Mouse (Mus musculus) gastrocnemius, postnatal 14 days (tissue): ENCODE measurements around the gene Igsf21. TPM values are rescaled to one million over a fixed set of nuclear protein-coding genes. Genes with fewer than 3 reads are reported as not detected.
A peak's percentile ranks its signal among the peaks of the same experiment; 100 is the strongest.

Source experiments
- DNase-seq: peaks from one replicate; pipeline ENCODE4 v3.0.0; 2021; ENCODE audit warnings: mixed read lengths
- intact Hi-C: fragments of 180-260 bp; cut with DNase I; formaldehyde crosslinking; loops from one replicate; pipeline ENCODE4 v1.15.1; 2025; ENCODE audit warnings: low total_unique reads
- total RNA-seq, 2 experiments: library from RNA; stranded (reverse); gene quantifications; 2 replicates each; pipeline ENCODE4 v1.2.3; 2021

The Igsf21 gene
- total RNA-seq, 2 experiments from 2014 or later, result 0.14 to 0.16 TPM

DNA sequence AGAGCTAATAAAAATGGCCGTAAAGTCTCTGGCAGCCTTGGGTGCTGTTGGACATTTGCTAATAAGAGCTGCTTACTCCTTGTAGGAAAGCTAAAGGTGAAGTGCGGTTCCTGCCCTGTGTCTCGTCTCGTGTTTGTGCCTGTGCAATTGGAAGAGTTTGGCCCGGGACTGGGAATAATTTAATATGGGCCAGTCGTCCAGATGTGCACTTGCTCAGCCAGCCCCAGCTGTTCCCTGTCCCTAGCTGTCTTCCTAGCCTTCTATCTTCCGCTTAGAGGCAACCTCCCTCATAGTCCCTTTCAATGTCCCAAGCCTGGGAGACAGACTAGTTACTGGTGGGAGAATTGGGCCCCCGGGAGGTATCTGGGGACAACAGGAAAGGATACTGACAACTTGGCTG lies 169.0 kb downstream of the Igsf21 start:
- intact Hi-C loops, result no loop called here
- DNase-seq, result no peak

DNA sequence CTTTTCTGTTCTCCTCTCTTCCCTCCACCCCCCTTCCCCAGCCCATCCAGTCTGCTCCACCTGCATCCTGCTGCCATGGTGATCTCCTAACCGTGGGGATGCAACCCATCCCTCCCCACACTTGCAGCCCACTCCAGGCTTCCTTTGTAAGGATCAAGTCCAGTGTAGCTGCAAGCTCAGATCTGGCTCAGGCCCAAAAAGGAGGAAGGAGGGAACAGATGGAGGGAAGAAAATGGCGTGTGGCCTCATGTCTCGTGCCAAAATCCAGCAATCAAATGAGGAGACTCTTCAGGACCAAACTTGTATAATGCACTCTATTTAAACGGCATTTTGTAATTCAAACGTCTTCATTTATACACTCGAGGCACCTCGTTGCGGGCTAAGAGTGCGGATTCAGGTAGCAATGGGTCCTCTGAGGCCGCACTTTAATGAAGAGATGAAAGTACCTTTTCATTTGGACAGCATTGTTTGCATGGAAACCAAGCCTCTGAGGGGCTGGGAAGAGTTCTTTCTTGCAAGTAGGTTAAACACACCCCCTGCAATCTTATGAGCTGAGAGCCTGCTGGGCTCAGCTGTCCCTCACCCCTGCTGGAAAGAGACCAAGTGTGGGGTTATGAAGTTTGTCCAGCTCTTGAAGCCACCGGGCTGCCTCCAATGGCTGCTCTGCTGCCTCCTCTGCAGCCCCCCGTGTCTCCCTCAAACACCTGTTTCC lies 169.6 kb downstream of the Igsf21 start:
- intact Hi-C loops, result no loop called here
- DNase-seq, result no peak

DNA sequence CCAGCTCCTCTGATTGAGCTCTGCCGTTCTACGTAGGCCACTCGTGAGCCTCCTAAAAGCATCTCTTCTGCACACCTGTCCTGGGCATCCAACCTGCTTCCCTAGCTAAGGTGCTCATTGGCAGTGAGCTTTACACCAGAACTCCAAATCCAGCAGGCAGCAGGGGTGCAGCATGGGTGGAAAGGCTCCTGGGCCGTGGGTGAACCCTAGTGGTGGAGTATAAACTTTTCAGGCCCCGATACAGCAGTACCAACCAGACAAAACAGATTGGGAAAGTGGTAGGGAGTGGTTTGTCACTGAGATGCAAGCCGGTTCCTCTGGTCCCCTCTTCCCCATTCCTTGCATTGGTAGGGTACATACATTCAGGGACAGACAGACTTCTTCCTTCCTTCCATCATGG lies 170.2 kb downstream of the Igsf21 start:
- no peak for DNase-seq
- intact Hi-C loops, result no loop called here

DNA sequence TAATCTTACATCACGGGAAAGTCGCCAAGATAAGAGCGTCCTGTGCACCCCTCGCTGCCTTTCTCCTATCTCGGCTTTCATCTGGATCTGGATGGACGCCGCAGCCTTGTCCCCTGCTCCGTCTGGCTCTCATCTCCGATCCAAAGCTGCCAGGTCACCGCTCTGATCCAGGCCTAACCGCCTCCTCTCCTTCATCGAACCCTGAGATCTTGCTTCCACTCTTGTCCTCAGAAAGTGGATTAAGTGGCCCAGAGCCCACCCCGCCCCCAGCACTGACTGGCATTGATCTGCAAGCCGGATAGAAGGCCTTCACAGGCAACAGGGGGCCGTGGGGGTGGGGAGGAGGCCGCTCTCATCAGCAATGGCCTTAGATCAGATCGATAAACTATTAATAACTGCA lies 175.5 kb downstream of the Igsf21 start:
- no peak for DNase-seq
- intact Hi-C loops, result no loop called here

DNA sequence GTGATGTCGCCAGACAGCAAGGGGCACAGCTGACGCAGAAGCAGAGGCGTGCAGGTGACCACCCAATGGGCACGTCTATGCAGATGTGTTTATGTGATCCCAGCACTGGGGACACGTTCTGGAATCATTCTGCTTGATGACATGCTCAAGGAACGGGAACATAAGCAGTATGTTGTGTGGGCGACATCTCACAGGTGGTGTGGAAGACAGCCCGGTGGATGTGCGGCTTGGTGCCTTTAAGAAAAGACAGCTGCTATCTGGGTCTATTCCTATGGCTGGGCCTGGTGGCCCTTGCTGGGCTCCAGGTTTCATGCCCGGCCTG lies 176.3 kb downstream of the Igsf21 start:
- intact Hi-C loops, result no loop called here
- DNase-seq, result no peak

DNA sequence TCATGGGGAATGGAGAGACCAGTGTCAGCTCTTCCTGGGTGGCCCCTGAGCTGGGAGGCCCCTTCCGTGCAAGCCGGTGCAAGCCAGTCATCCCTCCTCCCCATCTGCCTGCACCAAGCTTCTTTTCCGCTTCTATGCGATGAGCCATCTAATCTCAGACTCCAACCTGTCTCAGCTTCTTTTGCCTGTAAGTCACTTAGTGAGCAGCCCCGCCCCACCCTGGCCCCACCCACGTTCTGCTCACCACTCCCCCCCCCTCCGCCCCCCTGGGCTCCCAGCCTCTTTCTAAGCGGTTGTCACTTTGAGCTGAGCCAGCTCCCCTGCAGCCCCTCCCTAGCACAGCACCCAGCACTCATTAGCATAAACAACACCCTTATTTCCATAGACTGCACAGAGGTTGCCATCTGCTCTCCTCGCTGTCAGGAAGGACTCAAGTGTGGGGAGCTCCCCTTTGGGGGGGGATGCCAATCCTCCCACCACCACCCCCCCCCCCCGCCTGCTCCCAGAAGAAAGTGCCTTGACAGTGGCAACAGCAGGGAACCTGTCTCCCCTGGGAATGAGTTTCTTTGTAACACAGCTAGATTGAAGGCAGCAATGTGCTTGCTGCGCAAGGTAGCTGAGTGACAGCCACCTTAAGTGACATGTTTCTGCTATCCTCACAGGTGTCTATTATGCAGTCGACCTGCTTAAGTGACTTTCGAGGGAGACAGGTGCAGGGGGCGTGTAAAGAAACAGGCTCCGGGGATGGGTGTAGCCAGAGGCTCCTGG lies 176.8 kb downstream of the Igsf21 start:
- intact Hi-C loops, result no loop called here

DNA sequence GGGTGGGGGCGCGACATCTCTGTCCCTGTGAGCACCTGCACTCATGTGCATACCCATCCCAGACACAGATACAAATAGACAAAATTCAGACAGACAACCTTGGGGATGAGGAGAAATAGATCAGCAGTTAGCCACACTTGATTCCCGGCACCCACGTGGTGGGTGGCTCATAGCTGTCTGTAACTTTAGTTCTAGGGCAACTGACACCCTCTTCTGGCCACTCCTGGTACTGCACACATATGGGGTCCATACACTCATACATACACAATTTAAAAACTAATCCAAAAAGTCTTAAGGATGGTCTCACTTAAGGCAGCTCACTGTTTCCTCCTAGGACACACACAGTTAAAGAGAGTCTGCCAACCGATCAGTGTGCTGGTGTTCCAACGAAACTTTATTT lies 178.1 kb downstream of the Igsf21 start:
- intact Hi-C loops, result no loop called here
- DNase-seq, result no peak

More for the DNA sequence above, 176.8 kb downstream of the Igsf21 start:
- DNase-seq, result no peak

DNA sequence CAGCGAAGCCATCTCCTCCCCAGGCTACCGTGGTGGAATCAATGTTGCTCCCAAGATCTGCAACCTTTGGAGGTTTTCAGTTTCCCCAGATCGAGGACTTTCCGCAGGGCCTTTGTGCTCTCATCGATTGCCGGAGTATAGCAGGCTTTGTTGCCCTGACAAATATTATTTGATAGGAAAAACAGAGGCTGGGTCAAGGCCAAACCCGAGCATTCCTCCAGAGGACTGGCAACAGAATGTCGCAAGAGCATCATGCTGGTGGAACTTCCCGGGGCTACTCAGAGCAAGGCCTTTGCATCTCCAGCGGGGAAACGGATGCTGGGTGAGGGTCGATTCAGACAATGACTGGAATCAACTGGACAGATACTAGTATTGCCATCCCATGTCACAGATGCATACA lies 180.6 kb downstream of the Igsf21 start:
- no peak for DNase-seq
- intact Hi-C loops, result no loop called here

DNA sequence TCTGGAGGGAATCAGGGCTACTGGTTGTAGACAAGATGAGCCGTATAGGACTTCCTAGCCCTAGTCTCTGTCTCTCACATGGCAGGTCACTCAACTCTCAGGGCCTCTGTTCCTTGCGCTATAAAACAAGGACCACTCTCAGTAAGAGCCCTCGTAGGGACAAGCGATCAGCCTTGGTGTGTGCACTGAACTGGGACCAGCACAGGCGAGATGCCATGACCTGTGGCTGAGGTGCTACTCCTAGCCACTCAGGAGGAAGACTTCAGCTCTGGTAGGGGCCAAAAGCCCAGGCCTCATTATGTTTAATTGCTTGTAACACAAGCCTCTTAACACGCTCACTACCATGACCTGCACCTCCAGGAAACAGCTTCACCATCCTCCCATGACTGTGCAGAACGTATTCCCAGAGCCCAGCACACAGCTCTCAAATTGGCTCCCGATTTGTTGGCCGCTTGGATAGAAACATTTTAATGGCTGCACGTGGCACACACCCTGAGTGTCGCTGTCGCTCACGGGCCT lies 183.4 kb downstream of the Igsf21 start:
- intact Hi-C loops, result no loop called here
- DNase-seq, result no peak

DNA sequence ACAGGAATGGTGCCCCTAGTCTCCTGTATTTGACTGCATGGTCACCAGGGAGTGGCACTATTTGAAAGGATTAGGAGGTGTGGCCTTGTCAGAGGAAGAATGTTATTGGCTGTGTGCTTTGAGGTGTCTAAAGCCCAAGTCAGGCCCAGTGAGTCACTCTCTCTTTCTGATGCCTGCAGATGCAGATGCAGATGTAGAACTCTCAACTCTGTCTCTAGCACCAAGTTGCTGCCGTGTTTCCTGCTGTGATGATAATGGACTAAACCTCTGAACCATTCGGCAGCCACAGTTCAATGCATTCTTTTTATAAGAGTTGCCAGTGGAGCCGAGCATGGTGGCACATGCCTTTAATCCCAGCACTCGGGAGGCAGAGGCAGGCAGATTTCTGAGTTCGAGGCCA lies 186.3 kb downstream of the Igsf21 start:
- intact Hi-C loops, result no loop called here
- DNase-seq, result no peak

DNA sequence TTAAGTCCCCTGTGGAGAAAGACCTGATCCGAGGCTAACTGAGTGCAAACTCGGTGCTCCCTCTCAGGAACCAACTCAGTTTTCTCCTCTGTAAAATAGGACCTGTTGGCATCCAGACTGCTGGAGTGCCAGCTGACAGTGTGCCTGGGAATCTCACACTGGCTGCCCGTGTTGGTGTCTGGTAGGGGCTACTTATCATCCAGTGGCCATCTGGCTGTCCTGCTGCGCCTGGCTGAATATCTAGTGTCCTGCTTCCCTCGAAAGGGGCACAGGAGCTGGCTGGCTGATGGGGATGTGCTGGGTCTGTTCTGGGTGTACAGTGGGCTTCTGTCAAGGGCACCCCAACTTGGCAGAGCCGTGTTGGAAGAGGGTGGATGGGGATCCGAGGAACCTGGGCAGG lies 193.5 kb downstream of the Igsf21 start:
- intact Hi-C loops, result no loop called here
- DNase-seq, result no peak

DNA sequence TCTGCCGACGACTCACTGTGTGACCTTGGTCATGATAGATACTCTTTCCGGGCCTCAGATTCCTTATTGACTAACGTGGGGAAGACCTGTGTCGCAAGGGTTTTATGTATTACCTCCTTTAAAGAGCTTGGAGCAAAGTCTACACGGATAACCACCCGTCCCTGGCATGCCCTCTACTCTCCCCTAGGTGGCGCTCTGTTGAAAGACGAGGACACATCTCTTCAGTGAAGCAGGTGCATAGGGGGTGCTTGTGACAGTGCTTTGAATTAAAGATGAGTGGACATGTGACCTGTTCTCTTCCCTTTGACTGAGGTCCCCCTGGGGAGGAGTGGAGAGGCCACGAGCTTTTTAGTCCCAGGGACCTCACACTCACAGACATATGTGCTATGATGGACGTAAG lies 194.0 kb downstream of the Igsf21 start:
- no peak for DNase-seq
- intact Hi-C loops, result no loop called here

DNA sequence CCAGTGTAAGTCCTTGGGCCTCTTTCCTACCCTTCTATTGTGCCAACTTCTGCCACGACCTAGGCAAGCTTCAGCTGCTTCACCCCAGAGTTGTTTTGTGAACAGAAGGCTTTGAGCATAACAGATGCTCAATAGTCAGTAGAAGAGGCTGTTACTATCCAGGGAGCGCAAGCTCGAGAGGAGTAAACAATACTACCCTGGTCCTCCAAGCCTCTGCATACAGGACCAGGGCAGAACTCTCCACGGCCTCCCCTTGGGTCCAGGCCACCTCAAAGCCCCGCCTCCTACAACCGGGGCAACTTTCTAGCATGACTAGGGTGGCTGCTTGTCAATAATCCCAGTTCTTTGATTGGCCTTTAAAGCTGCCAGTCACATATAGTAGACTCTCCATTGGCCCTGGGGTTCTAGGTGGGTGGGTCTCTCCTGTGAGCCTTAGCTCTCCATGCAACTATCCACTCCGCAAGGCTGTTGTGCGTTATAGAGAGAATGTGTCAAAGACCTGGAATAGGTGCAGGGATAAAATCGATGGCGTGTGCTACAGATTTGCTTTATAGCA lies 198.7 kb downstream of the Igsf21 start:
- intact Hi-C loops, result no loop called here
- no peak for DNase-seq

DNA sequence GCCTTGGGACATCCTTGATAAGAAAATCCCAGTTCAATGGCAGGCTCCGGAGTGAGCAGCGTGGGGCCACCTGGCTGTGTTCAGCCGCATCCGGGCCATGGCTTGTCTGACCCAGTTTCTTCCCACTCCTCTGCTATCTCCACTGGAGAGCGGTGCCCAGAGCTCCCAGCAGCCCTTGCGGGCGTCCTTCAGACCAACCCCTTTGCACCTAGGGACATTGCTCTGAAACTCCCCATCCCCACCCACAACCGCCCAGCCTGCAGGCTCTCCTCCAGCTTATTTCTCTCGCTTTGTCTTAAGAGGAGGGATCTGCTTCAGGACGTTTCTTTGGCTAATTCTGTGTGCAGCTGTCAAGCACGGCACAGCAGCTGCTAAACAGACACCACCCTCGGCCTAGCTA lies 202.6 kb downstream of the Igsf21 start:
- intact Hi-C loops, result no loop called here
- DNase-seq, result no peak

DNA sequence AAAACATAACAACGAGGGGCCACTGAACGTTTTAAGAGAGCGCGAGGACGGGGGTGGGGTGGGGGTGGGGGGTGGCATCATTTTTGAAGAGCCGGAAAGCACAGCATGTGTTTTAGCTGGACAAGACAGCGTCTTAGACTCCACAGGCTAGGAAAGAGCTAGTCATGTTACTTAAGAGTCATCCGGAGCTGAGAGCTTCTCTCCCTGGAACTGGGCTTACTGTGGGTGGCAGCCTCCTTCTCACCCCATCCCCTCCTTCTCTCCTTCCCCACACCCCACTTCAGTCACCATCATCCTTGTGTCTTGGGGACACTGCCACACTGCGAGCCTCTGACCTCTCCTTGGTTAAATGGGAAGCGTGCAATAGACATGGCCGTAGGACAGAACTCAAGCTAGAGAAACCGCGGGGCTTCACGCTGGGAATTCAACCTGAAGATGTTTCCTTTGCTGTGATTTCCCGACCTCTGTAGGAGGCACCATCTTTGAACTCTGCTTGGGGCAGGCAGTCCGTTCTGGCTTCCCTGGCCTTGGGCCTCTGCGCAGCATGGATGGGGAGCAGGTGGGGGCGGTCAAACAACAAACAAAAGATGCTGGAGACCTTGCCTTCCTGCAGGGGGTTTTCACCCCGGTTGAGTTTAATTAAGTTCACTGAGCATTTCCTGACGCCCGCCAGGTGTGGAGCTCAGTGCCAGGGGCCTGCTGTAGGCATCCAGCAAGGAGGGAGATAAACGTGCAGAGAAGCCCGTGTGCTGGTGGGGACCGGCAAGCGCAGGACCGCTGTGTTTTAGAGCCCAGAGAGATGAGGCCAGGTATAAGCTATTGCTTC lies 207.8 kb downstream of the Igsf21 start:
- no peak for DNase-seq
- intact Hi-C loops, result no loop called here

DNA sequence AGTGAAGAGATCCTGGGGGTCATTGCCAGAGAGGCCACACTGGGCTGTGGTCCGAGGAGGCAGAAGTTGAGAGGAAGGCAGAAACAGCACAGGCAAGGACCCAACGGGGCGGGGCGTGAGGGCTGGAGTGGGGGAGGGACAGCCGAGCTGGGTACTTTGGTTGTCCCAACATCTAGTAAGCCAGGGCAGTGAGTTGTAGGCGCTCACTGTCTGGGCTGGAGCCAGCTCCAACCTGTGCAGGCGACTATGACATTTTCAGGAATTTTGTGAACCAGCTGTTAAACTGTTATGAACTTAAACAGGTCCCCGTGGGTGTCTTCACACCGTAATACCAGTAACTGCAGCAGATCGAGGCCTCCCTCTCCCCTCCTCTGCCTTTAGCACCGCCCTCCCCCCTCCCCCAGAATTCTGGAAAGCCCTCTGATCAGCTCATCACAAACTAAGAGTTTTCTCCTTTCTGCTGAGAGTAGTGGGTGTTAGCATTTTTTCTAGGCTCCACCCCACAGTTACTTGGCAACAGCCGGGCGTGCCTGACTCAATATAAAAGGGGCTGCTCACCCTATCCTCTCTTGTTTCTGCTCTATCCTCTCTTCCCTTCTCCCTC lies 208.7 kb downstream of the Igsf21 start:
- intact Hi-C loops, result no loop called here

DNA sequence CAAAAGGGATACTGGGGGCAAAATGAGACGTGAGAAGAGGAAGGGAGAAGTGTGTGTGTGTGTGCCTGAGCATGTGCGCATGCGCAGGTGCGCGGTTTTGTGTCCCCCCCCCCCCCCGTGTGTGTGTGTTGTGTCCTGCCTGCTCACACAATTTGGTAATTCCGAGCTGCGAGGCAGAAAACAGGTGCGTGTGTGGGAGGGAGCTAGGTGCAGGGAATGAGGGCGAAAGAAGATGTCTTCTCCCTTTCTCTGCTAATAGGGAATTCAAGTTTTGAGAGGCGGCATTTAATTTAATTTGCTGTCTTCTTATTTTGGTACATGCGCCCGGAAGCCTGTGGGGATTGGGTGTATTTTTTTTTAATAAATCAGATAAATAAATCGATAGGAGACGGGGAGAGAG lies 211.4 kb downstream of the Igsf21 start:
- intact Hi-C loops, result no loop called here
- DNase-seq, result no peak

More for the DNA sequence above, 208.7 kb downstream of the Igsf21 start:
- DNase-seq, result peak; percentile 34

DNA sequence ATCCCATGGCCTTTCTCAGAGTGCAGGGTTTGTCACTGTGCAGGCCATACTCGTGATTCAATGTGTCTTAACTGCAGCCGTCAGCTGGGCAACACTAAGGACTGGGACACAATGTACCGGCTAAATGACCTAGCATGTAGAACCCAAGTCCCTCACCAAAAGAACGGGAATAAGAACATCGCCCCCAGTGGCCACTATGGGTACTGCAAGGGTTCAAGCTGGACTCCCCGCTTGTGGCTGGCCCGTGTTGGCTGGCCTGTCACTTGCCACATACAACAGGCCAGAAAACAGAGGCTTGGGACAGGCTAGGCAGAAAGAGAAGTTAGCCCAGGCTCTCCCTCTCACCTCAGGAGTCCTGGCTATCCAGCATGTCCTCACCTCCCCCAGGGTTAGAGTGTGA lies 213.2 kb downstream of the Igsf21 start:
- DNase-seq, result peak; percentile 32
- intact Hi-C loops, result no loop called here

DNA sequence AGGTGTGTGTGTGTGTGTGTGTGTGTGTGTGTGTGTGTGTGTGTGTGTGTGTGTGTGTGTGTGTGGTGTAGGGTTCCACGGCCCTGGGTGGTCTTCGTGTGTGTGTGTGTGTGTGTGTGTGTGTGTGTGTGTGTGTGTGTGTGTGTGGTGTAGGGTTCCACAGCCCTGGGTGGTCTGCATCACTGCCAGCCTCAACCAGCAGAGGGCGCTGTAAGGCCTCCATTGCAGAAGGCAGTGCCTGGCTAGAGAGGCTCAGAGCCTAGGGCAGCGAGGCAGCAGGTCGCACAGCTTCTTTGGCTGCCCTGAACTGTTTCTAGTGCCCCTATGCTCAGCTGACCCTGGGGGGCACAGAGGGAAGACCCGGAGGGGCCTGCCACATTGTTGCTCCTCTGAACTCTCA lies 216.2 kb downstream of the Igsf21 start:
- DNase-seq, result peak; percentile 34
- intact Hi-C loops, result no loop called here

DNA sequence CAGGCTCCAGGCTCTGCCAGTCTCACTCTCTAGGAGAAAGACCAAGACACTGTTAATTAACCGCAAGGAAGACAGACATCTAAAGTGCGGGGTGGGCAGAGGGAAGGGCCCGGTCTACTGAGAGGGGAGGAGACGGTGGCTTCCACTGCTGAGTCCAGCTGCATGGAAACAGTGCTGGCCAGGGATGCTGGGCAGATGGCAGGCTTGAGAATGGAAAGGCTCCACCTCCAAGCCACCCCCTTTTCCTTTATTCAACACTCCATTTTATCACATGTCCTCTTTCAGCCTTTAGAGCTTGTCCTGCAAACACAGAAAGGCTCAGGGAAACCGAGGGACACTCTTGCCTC lies 216.6 kb downstream of the Igsf21 start:
- intact Hi-C loops, result no loop called here
- no peak for DNase-seq
